Mouse (Mus musculus) urinary bladder, postnatal 36 days (tissue): ENCODE results near the gene Spata31d1b.
A peak's percentile ranks its signal among the peaks of the same experiment; 100 is the strongest.
"Not testable (repeated sequence)": the region's sequence is repeated elsewhere in the genome, so short reads cannot be mapped to it uniquely, and the experiment has no call there.

Experiments used
- DNase-seq, 2 experiments: peaks; one replicate each; pipeline ENCODE4 v3.0.0; 2022; ENCODE audit warnings: low spot score in 2 of 2, mixed read lengths in 1 of 2

The Spata31d1b gene

GRCm38 (mm10) chr13:59694008-59694407, 18.1 kb upstream of the Spata31d1b start, which contains the start of gene 4921517D22Rik:
Gene 4921517D22Rik (minus strand): TSS chr13:59694108.
- DNase-seq, result no peak

GRCm38 (mm10) chr13:59695781-59696180, 16.3 kb upstream of the Spata31d1b start:
- DNase-seq, result no peak

GRCm38 (mm10) chr13:59699131-59699530, 13.0 kb upstream of the Spata31d1b start:
- no peak for DNase-seq

- not testable (repeated sequence) for DNase-seq
Observed at GRCm38 (mm10) chr13:59700137-59700536, 11.9 kb upstream of the Spata31d1b start.

GRCm38 (mm10) chr13:59703514-59703913, 8.6 kb upstream of the Spata31d1b start:
- DNase-seq, result no peak

GRCm38 (mm10) chr13:59704562-59704961, 7.5 kb upstream of the Spata31d1b start:
- DNase-seq, result no peak

- no peak for DNase-seq
Observed at GRCm38 (mm10) chr13:59710230-59710629, 1.9 kb upstream of the Spata31d1b start, which contains the start of gene Spata31d1a. Gene Spata31d1a (minus strand): TSS chr13:59710330.

GRCm38 (mm10) chr13:59713710-59714109, 1.6 kb downstream of the Spata31d1b start:
- DNase-seq, result no peak

- DNase-seq, result not testable (repeated sequence)
Observed at GRCm38 (mm10) chr13:59718857-59719440, 6.9 kb downstream of the Spata31d1b start.

GRCm38 (mm10) chr13:59719475-59719874, 7.4 kb downstream of the Spata31d1b start:
- no peak for DNase-seq

- not testable (repeated sequence) for DNase-seq
Observed at GRCm38 (mm10) chr13:59722089-59722488, 10.0 kb downstream of the Spata31d1b start.

- no peak for DNase-seq
Observed at GRCm38 (mm10) chr13:59726139-59726867, 14.2 kb downstream of the Spata31d1b start.

GRCm38 (mm10) chr13:59728378-59729093, 16.5 kb downstream of the Spata31d1b start:
- peak; percentile 65 to 69 for DNase-seq

- DNase-seq, result no peak
Observed at GRCm38 (mm10) chr13:59731652-59732051, 19.6 kb downstream of the Spata31d1b start, which contains the start of gene Spata31d1d. Gene Spata31d1d (minus strand): TSS chr13:59731752.

- no peak for DNase-seq
Observed at GRCm38 (mm10) chr13:59733936-59734335, 21.9 kb downstream of the Spata31d1b start.

GRCm38 (mm10) chr13:59734347-59734746, 22.3 kb downstream of the Spata31d1b start:
- DNase-seq, result not testable (repeated sequence)

- no peak for DNase-seq
Observed at GRCm38 (mm10) chr13:59735190-59735589, 23.1 kb downstream of the Spata31d1b start.

GRCm38 (mm10) chr13:59738455-59738854, 26.4 kb downstream of the Spata31d1b start:
- DNase-seq, result no peak

GRCm38 (mm10) chr13:59739397-59739796, 27.3 kb downstream of the Spata31d1b start:
- no peak for DNase-seq

- DNase-seq, result peak in 1 of 2 experiments; percentile 26
Observed at GRCm38 (mm10) chr13:59741096-59741495, 29.0 kb downstream of the Spata31d1b start.

- DNase-seq, result no peak
Observed at GRCm38 (mm10) chr13:59741697-59742096, 29.6 kb downstream of the Spata31d1b start.

- no peak for DNase-seq
Observed at GRCm38 (mm10) chr13:59745462-59745861, 33.4 kb downstream of the Spata31d1b start.
